Mouse (Mus musculus): ENCODE measurements around the gene Rprd1b. TPM values are rescaled to one million over a fixed set of nuclear protein-coding genes. Genes with fewer than 3 reads are reported as not detected.

Gene Rprd1b
- polyA plus RNA-seq, 1 experiment from 2014 or later = 56.6 TPM

GRCm38 (mm10) chr2:158178139-158178538 lies 149.8 kb downstream of the Rprd1b start:
- no peak for DNase-seq (ENCODE audit: low spot score)
- H3K4me3 ChIP-seq = no peak overlapping the region
- H3K27ac ChIP-seq (replicated peaks) = no peak overlapping the region
- 75% methylated on average over 4 of the region's 4 CpGs for WGBS
- H3K27me3 ChIP-seq (ENCODE audit: low read depth, poor library complexity, severe bottlenecking) = peaks cover 7% of the 10 kb centered on the region; the same call in 1 of the 2 replicates
- H3K36me3 ChIP-seq = no peaks in the 10 kb centered on the region
- no peaks in the 10 kb centered on the region for H3K9me3 ChIP-seq (replicated peaks)
- H3K4me1 ChIP-seq = peaks cover 27% of the 10 kb centered on the region

GRCm38 (mm10) chr2:158178696-158179369 lies 150.5 kb downstream of the Rprd1b start:
- no peaks in the 10 kb centered on the region for H3K36me3 ChIP-seq
- no peaks in the 10 kb centered on the region for H3K9me3 ChIP-seq (replicated peaks)
- DNase-seq (ENCODE audit: low spot score) = peak; percentile 83
- H3K27ac ChIP-seq (replicated peaks) = peak overlapping the region; percentile 38; the same call in 1 of the 2 replicates
- H3K4me3 ChIP-seq = peak overlapping the region; percentile 51
- peaks cover 7% of the 10 kb centered on the region; the same call in 1 of the 2 replicates for H3K27me3 ChIP-seq (ENCODE audit: low read depth, poor library complexity, severe bottlenecking)
- WGBS = 10% methylated on average over 19 of the region's 19 CpGs
- peaks cover 27% of the 10 kb centered on the region for H3K4me1 ChIP-seq

GRCm38 (mm10) chr2:158179370-158180111 lies 151.2 kb downstream of the Rprd1b start:
- 24% methylated on average over 18 of the region's 18 CpGs for WGBS
- no peaks in the 10 kb centered on the region for H3K9me3 ChIP-seq (replicated peaks)
- DNase-seq (ENCODE audit: low spot score) = no peak
- peak overlapping the region; percentile 38; the same call in 1 of the 2 replicates for H3K27ac ChIP-seq (replicated peaks)
- no peaks in the 10 kb centered on the region for H3K36me3 ChIP-seq
- H3K4me3 ChIP-seq = peak overlapping the region; percentile 51
- peaks cover 7% of the 10 kb centered on the region; the same call in 1 of the 2 replicates for H3K27me3 ChIP-seq (ENCODE audit: low read depth, poor library complexity, severe bottlenecking)
- peaks cover 27% of the 10 kb centered on the region for H3K4me1 ChIP-seq

GRCm38 (mm10) chr2:158180797-158181196 lies 152.5 kb downstream of the Rprd1b start:
- Histone ChIP-seq H3K9me3 (replicated peaks) (no peaks in the 10 kb centered on the region), H3K4me1 (peaks cover 27% of the 10 kb centered on the region), H3K27me3 (ENCODE audit: low read depth, poor library complexity, severe bottlenecking) (peaks cover 7% of the 10 kb centered on the region; the same call in 1 of the 2 replicates), H3K4me3 (no peak overlapping the region), H3K36me3 (no peaks in the 10 kb centered on the region), H3K27ac (replicated peaks) (no peak overlapping the region)
- WGBS = 44% methylated on average over 9 of the region's 9 CpGs
- peak; percentile 62 for DNase-seq (ENCODE audit: low spot score)

Other genes starting within 250 kb of the Rprd1b start
- gene Vstm2l, start 113.8 kb upstream of the Rprd1b start, polyA plus RNA-seq (2016; fragmentation: Nextera tagmentation; extraction: Ambion mirVana) = 0.53 and 1.4 TPM in 2 replicates
- 41.6 and 43.4 TPM in 2 replicates for gene Tti1, start 64 bp upstream of the Rprd1b start, polyA plus RNA-seq (2016; fragmentation: Nextera tagmentation; extraction: Ambion mirVana)
- gene Tgm2, start 117.9 kb downstream of the Rprd1b start, polyA plus RNA-seq (2016; fragmentation: Nextera tagmentation; extraction: Ambion mirVana) = 9.0 and 10.0 TPM in 2 replicates
- gene D630003M21Rik, start 200.7 kb downstream of the Rprd1b start, polyA plus RNA-seq (2016; fragmentation: Nextera tagmentation; extraction: Ambion mirVana) = 2.3 and 3.1 TPM in 2 replicates
- gene Bpi, start 229.6 kb downstream of the Rprd1b start, polyA plus RNA-seq (2016; fragmentation: Nextera tagmentation; extraction: Ambion mirVana) = not detected in 2 replicates

Data from midbrain, embryonic 10.5 days (tissue).